Mouse (Mus musculus) adrenal gland, postnatal 25 days (tissue): ENCODE data around the gene Surf2. TPM values are rescaled to one million over a fixed set of nuclear protein-coding genes. Genes with fewer than 3 reads are reported as not detected.
"Not testable (repeated sequence)": the region's sequence is repeated elsewhere in the genome, so short reads cannot be mapped to it uniquely, and the experiment has no call there.

ENCODE experiments used
- DNase-seq: peaks from one replicate; pipeline ENCODE4 v3.0.0; 2021; ENCODE audit warnings: mixed read lengths
- long read RNA-seq: library from polyadenylated mRNA; stranded (forward); transcript quantifications from one replicate; pipeline ENCODE4 v2.0.0, GENCODE M21; 2021
- total RNA-seq: library from RNA; stranded (reverse); gene quantifications from 2 replicates; pipeline ENCODE4 v1.2.3, GENCODE M21; 2021

Gene Surf2
- 44.2 and 45.9 TPM in 2 replicates for total RNA-seq
- long read RNA-seq, transcript Surf2-201 (6 exons, 1,203 nt): major isoform, 13 of 31 reads
- long read RNA-seq, partial matches to known transcripts: 9 of 31 reads
- long read RNA-seq, other reads (novel, unspliced or antisense): 6 of 31 reads

GRCm38 (mm10) chr2:26915927-26916728 lies at the start of gene Surf2, which contains the start of gene Surf1:
TSS of gene Surf2 (plus strand) at chr2:26916367.
TSS of gene Surf1 (minus strand) at chr2:26916530.
- peak; percentile 80 for DNase-seq

GRCm38 (mm10) chr2:26870666-26871065 lies 45.5 kb upstream of the Surf2 start:
- no peak for DNase-seq

- no peak for DNase-seq
These were observed 37.6 kb upstream of the Surf2 start for GRCm38 (mm10) chr2:26878571-26878970.

- DNase-seq: not testable (repeated sequence)
These were observed 30.6 kb upstream of the Surf2 start for GRCm38 (mm10) chr2:26885541-26885940.

GRCm38 (mm10) chr2:26886170-26886569 lies 30.0 kb upstream of the Surf2 start:
- DNase-seq: not testable (repeated sequence)

GRCm38 (mm10) chr2:26895898-26896297 lies 20.3 kb upstream of the Surf2 start:
- DNase-seq: no peak

- no peak for DNase-seq
These were observed 15.4 kb upstream of the Surf2 start for GRCm38 (mm10) chr2:26900731-26901130.

- DNase-seq: no peak
These were observed 14.2 kb upstream of the Surf2 start for GRCm38 (mm10) chr2:26901834-26902400.

- peak; percentile 93 for DNase-seq
These were observed 13.5 kb upstream of the Surf2 start, which contains the start of gene Surf6 for GRCm38 (mm10) chr2:26902467-26903220. TSS of gene Surf6 (minus strand) at chr2:26902879.

GRCm38 (mm10) chr2:26903311-26903710 lies 12.9 kb upstream of the Surf2 start:
- DNase-seq: no peak

- no peak for DNase-seq
These were observed 10.2 kb upstream of the Surf2 start for GRCm38 (mm10) chr2:26905936-26906335.

GRCm38 (mm10) chr2:26906431-26906830 lies 9.7 kb upstream of the Surf2 start:
- DNase-seq: no peak

GRCm38 (mm10) chr2:26907109-26907508 lies 9.1 kb upstream of the Surf2 start:
- peak; percentile 55 for DNase-seq

- DNase-seq: no peak
These were observed 7.3 kb upstream of the Surf2 start for GRCm38 (mm10) chr2:26908710-26909386.

- no peak for DNase-seq
These were observed 6.8 kb upstream of the Surf2 start for GRCm38 (mm10) chr2:26909387-26909784.

- DNase-seq: peak; percentile 100
These were observed 5.8 kb upstream of the Surf2 start, which contains the start of the genes Med22 and Rpl7a for GRCm38 (mm10) chr2:26910124-26910993. TSS of gene Med22 (minus strand) at chr2:26910677. TSS of gene Rpl7a (plus strand) at chr2:26910764.

GRCm38 (mm10) chr2:26910994-26911765 lies 5.0 kb upstream of the Surf2 start:
- peak; percentile 54 for DNase-seq

- DNase-seq: no peak
These were observed 3.9 kb upstream of the Surf2 start for GRCm38 (mm10) chr2:26912253-26912770.

- no peak for DNase-seq
These were observed 2.6 kb upstream of the Surf2 start for GRCm38 (mm10) chr2:26913416-26914147.
